Mouse (Mus musculus): ENCODE results near the gene Evpl.

GRCm38 (mm10) chr11:116209257-116209656, 28.6 kb downstream of the Evpl start:
- TF ChIP-seq CTCF (conservative IDR thresholded peaks at IDR 0.05; ENCODE audit: low read length) (no peak), POU5F1 (IDR thresholded peaks at IDR 0.05; ENCODE audit: borderline replicate concordance, low read length) (no peak)

All from E14TG2a.4 (cell line).